Mouse (Mus musculus) kidney, postnatal 0 days (tissue): ENCODE data around the gene Dmac2. TPM values are rescaled to one million over a fixed set of nuclear protein-coding genes. Genes with fewer than 3 reads are reported as not detected.

Experiments
- ATAC-seq: fragments of 200-750 bp; cut with Nextera tagmentation; replicated peaks from 2 replicates; pipeline ENCODE4 v1.8.0; 2017; ENCODE audit warnings: low read depth, moderate number of reproducible peaks, moderate TSS enrichment, moderate library complexity; ENCODE audit not compliant: low FRiP score
- DNase-seq: peaks from one replicate; pipeline ENCODE4 v3.0.0-alpha.2; 2016; ENCODE audit warnings: low spot score
- H3K27ac ChIP-seq: fragments of 300-500 bp; sonication (generic); 2 replicates; pipeline ENCODE4 v1.5.1; 2014; ENCODE audit warnings: mild to moderate bottlenecking
- H3K27me3 ChIP-seq: fragments of 300-500 bp; sonication (generic); 2 replicates; pipeline ENCODE4 v1.6.1; 2014; ENCODE audit warnings: low read length, mixed read lengths; ENCODE audit not compliant: insufficient read depth
- H3K36me3 ChIP-seq: fragments of 300-500 bp; sonication (generic); 2 replicates; pipeline ENCODE4 v1.6.1; 2014; ENCODE audit warnings: low read length, mixed read lengths; ENCODE audit not compliant: insufficient read depth
- H3K4me1 ChIP-seq: fragments of 300-500 bp; sonication (generic); replicated peaks from 2 replicates; pipeline ENCODE4 v1.6.1; 2014; ENCODE audit warnings: antibody characterized with exemption, low read length, mixed read lengths; ENCODE audit not compliant: insufficient read depth
- H3K4me2 ChIP-seq: fragments of 300-500 bp; sonication (generic); 2 replicates; pipeline ENCODE4 v1.6.1; 2014; ENCODE audit warnings: mild to moderate bottlenecking, low read length, moderate library complexity, mixed read lengths
- H3K4me3 ChIP-seq: fragments of 300-500 bp; sonication (generic); replicated peaks from 2 replicates; pipeline ENCODE4 v1.5.1; 2014; ENCODE audit warnings: low read depth, low read length
- H3K9ac ChIP-seq: fragments of 300-500 bp; sonication (generic); 2 replicates; pipeline ENCODE4 v1.6.1; 2014; ENCODE audit warnings: low read depth, low read length
- H3K9me3 ChIP-seq: fragments of 300-500 bp; sonication (generic); replicated peaks from 2 replicates; pipeline ENCODE4 v1.6.1; 2016; ENCODE audit warnings: low read length, inconsistent platforms, mixed read lengths
- CTCF ChIP-seq: IDR thresholded peaks from 2 replicates; pipeline ENCODE4 v1.5.1; 2016; ENCODE audit warnings: antibody characterized with exemption, low read depth, mild to moderate bottlenecking, moderate library complexity
- WGBS: fragments of 180-500 bp; shearing (Covaris S2); extraction: QIAGEN DNeasy Blood & Tissue Kit; methylation state at CpG from one replicate; pipeline ENCODE4 v1.1.7; 2014; 5-methylcytosine and 5-hydroxymethylcytosine counted together
- polyA plus RNA-seq: library from polyadenylated mRNA; unstranded; fragments of >200 nt; fragmentation: Nextera tagmentation; extraction: Ambion mirVana; gene quantifications from 2 replicates; pipeline ENCODE4 v1.2.1, GENCODE M21; 2015

Gene Dmac2
- polyA plus RNA-seq, 1 experiment from 2014 or later: 68.9 TPM

GRCm38 (mm10) chr7:25620751-25621150 is 1.5 kb downstream of the Dmac2 start:
- DNase-seq: no peak
- Histone ChIP-seq H3K9ac (no peak overlapping the region), H3K27ac (no peak overlapping the region), H3K27me3 (no peaks in the 10 kb centered on the region), H3K4me3 (no peak overlapping the region), H3K9me3 (no peaks in the 10 kb centered on the region), H3K4me1 (0 out of 2 replicates have a peak, but pooled peaks cover 6% of the 10 kb centered on the region), H3K36me3 (peaks cover 8% of the 10 kb centered on the region; the same call in 1 of the 2 replicates), H3K4me2 (no peak overlapping the region)
- 87% methylated on average over 11 of the region's 11 CpGs for WGBS
- no peak for TF ChIP-seq CTCF
- ATAC-seq: no peak

- H3K4me3 ChIP-seq: no peak overlapping the region
- TF ChIP-seq CTCF: no peak
- no peak overlapping the region for H3K27ac ChIP-seq
- H3K4me1 ChIP-seq: 0 out of 2 replicates have a peak, but pooled peaks cover 12% of the 10 kb centered on the region
- H3K9me3 ChIP-seq: no peaks in the 10 kb centered on the region
- H3K9ac ChIP-seq: no peak overlapping the region
- H3K4me2 ChIP-seq: no peak overlapping the region
- no peak for ATAC-seq
- no peaks in the 10 kb centered on the region for H3K27me3 ChIP-seq
- 88% methylated on average over 11 of the region's 11 CpGs for WGBS
- no peak for DNase-seq
- peaks cover 8% of the 10 kb centered on the region; the same call in 1 of the 2 replicates for H3K36me3 ChIP-seq
Observed at GRCm38 (mm10) chr7:25623857-25624370, 4.7 kb downstream of the Dmac2 start.

- DNase-seq: no peak
- no peaks in the 10 kb centered on the region for H3K9me3 ChIP-seq
- peaks cover 10% of the 10 kb centered on the region; the same call in 1 of the 2 replicates for H3K36me3 ChIP-seq
- no peak overlapping the region for H3K9ac ChIP-seq
- H3K27ac ChIP-seq: no peak overlapping the region
- no peak for TF ChIP-seq CTCF
- 80% methylated on average over 5 of the region's 5 CpGs for WGBS
- 0 out of 2 replicates have a peak, but pooled peaks cover 10% of the 10 kb centered on the region for H3K4me1 ChIP-seq
- H3K4me2 ChIP-seq: no peak overlapping the region
- no peaks in the 10 kb centered on the region for H3K27me3 ChIP-seq
- ATAC-seq: no peak
- H3K4me3 ChIP-seq: no peak overlapping the region
Observed at GRCm38 (mm10) chr7:25624851-25625250, 5.6 kb downstream of the Dmac2 start.

GRCm38 (mm10) chr7:25625594-25626250 is 6.5 kb downstream of the Dmac2 start:
- H3K27me3 ChIP-seq: no peaks in the 10 kb centered on the region
- peak overlapping the region; percentile 65; the same call in 1 of the 2 replicates for H3K27ac ChIP-seq
- no peak overlapping the region for H3K9ac ChIP-seq
- peak; percentile 59 for TF ChIP-seq CTCF
- H3K4me1 ChIP-seq: 0 out of 2 replicates have a peak, but pooled peaks cover 8% of the 10 kb centered on the region
- H3K36me3 ChIP-seq: peaks cover 16% of the 10 kb centered on the region; the same call in 1 of the 2 replicates
- H3K9me3 ChIP-seq: no peaks in the 10 kb centered on the region
- no peak overlapping the region for H3K4me2 ChIP-seq
- 75% methylated on average over 10 of the region's 10 CpGs for WGBS
- H3K4me3 ChIP-seq: no peak overlapping the region
- DNase-seq (no peak), ATAC-seq (no peak)

DNA sequence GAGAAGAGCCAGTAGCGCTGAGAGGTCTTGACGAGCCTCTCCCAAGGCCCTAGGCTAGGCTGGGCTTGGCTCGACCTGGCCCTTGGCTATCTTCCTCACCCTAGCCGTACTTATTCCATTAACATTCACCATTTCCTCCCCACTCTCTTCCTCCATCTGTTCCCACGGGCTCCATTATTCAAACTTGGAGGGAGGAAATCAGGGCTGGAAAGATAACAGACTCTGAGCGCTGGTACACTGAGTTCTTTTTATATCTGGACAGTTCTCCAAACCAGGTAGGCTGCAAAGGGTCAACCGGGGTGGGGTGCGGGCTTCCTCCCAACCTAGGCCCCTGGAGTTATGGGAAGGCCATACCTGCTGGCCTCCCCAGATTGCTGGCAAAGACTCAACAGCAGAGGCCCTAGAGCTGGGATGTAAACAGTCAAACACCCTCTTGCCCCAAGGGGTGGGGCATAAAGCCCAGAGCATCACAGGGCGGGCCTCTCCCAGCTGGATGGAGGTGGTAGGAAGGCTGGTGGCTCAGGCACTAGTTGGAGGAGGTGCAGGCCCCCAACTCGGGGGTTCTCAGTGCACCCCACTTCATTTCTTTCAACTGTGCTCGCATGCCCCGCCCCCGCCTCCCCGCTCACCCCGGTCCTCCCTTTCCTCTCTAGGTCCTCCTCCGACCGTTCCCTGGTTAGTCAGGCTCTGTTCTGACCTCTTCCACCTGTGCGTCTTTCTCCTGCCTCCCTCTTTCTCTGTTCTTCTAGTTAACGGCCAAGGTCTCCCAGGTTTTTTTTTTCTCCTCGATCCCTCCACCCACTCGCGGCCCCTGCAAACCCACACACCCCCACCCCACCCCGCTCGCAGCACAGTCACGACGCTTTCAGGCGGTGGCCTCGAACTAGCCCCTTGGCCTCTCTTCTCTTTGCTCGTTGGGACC is 7.6 kb downstream of the Dmac2 start, which contains the start of gene B3gnt8:
Gene B3gnt8, plus strand, starts transcription at position 146 of the 922 bp plus-strand sequence.
- peak; percentile 50 for DNase-seq
- WGBS: 18% methylated on average over 29 of the region's 29 CpGs

More for the DNA sequence above, 7.6 kb downstream of the Dmac2 start, which contains the start of gene B3gnt8:
- H3K27me3 ChIP-seq: no peaks in the 10 kb centered on the region
- no peaks in the 10 kb centered on the region for H3K9me3 ChIP-seq
- 0 out of 2 replicates have a peak, but pooled peaks cover 8% of the 10 kb centered on the region for H3K4me1 ChIP-seq
- peak within 1 kb of the TSS; percentile 31 for H3K4me3 ChIP-seq
- no peak for TF ChIP-seq CTCF
- peak within 1 kb of the TSS; percentile 65 for H3K27ac ChIP-seq
- H3K4me2 ChIP-seq: peak within 1 kb of the TSS; percentile 55
- H3K36me3 ChIP-seq: peaks cover 19% of the 10 kb centered on the region; the same call in 1 of the 2 replicates
- ATAC-seq: peak; percentile 33
- peak within 1 kb of the TSS; percentile 43 for H3K9ac ChIP-seq
